Mouse (Mus musculus): ENCODE data around the gene Crabp1.

The Crabp1 gene

GRCm38 (mm10) chr9:54764561-54765217 lies at the start of gene Crabp1:
TSS of gene Crabp1 (plus strand) at chr9:54764748.
- DNase-seq (ENCODE audit: low spot score in 2 of 2): no peak

- no peak for DNase-seq (ENCODE audit: low spot score in 2 of 2)
Observed at GRCm38 (mm10) chr9:54715776-54716175, 48.8 kb upstream of the Crabp1 start.

DNA sequence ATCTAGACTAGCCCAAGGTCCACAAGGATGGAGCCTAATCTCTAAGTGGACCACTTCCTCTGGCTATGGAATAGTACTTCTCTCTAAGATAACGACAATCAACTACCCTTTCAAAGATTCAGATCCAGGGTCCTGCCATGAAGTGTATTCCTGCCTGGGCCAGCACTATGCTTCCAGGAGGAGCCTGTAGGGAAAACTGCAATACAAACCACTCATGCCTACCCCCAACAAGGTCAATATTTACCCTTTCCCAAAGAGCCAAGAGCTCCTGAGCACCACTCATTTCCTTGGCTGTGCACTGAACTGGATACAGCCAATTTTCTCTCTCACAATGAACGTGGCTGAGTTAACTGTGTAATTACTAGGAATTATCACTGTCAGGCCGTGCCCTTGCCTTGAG lies 47.0 kb upstream of the Crabp1 start:
- no peak for DNase-seq (ENCODE audit: low spot score in 2 of 2)

DNA sequence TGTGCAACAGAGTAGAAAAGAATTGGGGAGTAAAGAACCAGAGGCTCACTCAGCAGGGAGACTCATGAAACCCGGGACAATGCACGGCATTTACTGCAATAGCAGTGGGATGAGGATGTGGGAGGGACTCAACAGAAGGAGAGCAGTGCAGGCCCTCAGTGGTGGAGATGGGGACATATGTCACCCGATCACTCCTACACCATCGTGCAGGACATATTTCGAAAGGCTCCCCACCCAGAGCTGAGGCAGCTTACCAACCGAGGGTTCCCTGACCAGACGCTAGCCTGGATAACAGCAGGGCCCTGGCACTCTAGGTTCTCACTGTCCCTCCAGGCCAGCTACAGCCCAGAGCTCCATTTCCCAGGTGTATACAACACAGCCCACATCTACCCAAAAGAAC lies 42.4 kb upstream of the Crabp1 start:
- no peak for DNase-seq (ENCODE audit: low spot score in 2 of 2)

DNA sequence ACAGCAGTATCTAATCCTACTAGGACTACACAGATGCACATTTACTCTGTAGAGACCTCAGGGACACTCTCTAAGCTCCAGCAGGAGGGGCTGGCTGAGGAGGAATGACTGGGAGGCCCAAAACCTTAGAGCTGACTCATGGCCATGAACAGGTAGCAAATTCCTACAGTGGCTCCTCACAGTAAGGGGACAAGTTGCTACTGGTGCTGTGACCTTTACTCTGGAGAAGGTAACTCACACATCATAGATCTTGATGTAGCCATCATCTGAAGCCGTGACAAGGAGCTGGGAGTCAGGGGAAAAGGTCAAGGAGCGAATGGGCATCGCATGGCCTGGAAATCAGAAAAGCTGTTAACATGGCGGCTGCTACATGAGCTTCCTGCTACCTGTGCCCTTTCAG lies 42.0 kb upstream of the Crabp1 start:
- no peak for DNase-seq (ENCODE audit: low spot score in 2 of 2)

DNA sequence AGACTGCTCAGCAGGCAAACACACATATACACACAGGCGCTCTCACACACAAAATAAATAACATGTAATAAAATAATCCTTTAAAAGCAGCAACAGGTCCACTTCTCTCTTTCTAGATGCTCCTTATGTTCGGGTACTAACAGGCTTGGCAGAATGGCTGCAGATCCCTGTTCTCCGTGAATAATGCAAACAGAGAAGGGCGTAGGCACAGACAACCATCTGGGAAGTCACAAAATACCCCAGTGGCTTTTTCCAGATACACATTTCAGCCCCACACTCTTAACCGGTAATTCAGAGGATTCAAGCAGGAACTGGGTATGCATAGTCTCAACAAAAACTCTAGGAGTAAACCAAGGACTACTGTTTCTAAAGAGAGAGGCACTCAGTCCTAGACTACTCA lies 38.2 kb upstream of the Crabp1 start:
- DNase-seq (ENCODE audit: low spot score in 2 of 2): no peak

DNA sequence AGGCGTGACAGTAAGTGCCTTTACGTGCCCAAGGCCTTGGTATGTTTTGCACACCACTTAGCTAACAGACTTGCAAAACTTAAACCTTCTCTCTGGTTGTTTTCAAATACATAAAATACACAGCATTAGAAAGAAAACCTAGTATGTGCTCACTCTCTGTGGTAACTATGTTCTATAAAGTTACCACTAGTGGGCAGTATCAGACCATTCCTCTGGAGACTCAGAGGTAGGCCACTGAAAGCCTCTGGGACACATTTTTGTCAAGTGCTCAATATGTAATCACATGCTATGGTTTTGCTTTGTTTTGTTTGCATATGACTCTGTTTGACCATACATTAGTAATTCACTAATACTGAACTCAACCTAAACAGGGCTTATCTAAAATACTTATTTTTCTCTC lies 32.4 kb upstream of the Crabp1 start:
- no peak for DNase-seq (ENCODE audit: low spot score in 2 of 2)

- DNase-seq (ENCODE audit: low spot score in 2 of 2): peak; percentile 92 to 97
Observed at GRCm38 (mm10) chr9:54733921-54734638, 30.5 kb upstream of the Crabp1 start, which contains the start of gene Wdr61. TSS of gene Wdr61 (minus strand) at chr9:54734519.

DNA sequence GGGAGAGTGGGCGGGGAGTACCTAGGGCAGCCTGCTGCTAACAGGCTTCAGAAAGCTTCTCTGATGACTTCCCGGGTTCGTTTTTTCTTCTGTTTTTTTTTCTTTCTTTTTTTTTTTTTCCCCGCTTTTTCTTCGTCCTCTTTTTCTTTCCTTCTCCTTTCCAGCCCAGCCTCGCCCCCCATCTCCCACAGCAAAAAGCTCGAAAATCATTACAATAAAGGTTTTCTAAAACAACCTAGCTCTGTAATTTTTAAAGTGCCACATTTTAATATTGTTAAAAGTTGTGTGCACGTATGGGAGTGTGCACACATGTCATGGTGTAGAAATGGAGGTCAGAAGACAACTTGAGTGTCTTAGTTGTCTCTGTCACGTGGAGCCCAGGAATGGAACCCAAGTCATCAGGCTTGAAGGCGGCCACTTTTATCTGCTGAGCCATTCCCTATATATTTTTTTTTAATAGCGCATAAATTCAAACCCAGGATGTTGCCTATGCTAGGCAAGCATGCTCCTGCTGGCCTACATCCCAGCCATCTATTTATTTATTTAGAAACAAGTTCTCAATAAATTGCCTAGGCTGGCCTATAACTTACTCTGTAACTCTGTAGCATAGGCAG lies 29.8 kb upstream of the Crabp1 start:
- no peak for DNase-seq (ENCODE audit: low spot score in 2 of 2)

DNA sequence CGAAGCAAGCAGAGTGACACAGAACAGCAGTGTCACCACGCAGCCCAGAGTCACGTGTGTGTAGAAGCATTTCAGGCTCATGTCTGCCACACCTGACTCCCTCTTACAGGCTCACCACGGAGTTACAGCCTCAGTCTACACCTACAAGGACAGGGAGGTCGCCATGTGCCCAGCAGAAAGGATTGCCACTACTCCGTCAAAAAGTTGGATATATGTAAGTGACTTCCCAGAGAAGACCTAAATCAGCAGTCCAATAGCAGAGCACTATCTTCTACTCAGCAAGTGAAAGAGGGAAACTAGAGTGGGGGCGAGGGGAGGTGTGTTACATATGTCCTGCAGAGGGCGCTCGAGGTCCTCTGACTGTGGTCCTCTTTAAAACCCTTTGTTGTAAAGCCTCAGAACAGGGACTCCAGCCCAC lies 28.3 kb upstream of the Crabp1 start:
- no peak for DNase-seq (ENCODE audit: low spot score in 2 of 2)

- DNase-seq (ENCODE audit: low spot score in 2 of 2): peak in 1 of 2 experiments; percentile 62
Observed at GRCm38 (mm10) chr9:54738376-54738775, 26.2 kb upstream of the Crabp1 start.

GRCm38 (mm10) chr9:54743891-54744290 lies 20.7 kb upstream of the Crabp1 start:
- DNase-seq (ENCODE audit: low spot score in 2 of 2): no peak

DNA sequence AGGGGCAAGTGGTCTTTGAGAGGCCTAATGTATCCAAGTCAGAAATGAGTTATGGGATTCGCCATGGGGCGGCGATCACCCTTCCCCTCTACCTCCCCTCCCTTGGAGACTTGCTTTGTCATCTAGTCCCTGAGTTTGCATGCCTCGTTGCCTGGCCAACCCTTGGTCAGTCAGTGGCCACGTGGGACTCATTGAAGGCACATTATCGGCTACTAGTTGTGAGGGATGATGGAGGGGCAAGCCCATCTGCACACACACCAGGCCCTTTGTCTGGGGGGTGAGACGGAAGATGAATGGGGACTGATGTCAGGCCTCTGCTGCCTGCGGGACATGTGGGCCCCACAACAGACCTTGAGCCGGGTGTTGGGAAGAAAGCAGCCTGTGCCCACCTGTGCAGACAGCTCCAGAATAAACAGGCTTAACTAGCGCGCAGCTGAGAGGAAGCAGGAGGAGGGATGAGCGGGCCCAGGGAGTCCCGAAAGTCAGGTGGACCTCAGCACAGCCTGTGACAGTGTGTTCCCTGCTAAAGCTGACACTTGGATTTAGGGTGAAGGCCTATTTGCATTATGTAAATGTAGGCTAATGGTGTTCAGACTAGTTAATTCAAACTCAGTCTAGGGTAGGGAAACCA lies 18.7 kb upstream of the Crabp1 start:
- no peak for DNase-seq (ENCODE audit: low spot score in 2 of 2)

DNA sequence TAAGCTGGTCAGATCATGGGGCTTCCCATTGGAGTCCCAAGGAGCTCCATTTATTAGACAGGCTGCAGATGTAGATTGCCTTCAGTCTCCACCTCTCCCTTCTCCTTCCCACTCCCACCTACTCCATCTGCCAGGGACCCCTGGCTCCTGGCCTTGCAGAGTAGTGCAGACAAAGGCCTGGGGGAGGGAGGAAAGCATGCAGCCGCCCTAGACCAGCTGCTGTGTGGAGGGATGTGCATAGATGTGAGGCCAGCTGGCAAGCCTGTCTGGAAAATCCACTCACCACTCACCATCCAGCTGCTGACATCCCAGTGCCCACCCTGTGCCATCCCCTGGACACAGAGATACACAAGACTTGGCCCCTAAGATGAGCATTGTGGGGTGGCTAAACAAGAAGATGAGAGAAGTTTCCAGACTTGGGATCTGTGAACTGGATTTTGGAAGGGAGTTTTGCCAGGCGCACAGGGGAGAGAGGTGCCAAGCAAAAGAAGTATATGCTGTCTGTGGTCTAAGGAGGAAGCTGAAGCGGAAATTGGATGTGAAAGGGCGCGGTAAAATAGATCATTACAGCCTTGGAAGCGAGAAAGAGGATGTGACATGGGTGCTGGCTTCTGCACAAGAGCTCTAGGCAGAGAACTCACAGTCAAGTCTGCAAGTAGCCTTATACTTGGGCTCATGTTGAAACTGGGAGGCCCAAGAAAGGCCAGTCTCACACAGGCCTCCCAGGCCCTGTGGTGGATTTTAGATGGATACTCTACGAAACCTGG lies 14.2 kb upstream of the Crabp1 start:
- no peak for DNase-seq (ENCODE audit: low spot score in 2 of 2)

- DNase-seq (ENCODE audit: low spot score in 2 of 2): no peak
Observed at GRCm38 (mm10) chr9:54751684-54752083, 12.9 kb upstream of the Crabp1 start.

- DNase-seq (ENCODE audit: low spot score in 2 of 2): no peak
Observed at GRCm38 (mm10) chr9:54752201-54752943, 12.2 kb upstream of the Crabp1 start.

DNA sequence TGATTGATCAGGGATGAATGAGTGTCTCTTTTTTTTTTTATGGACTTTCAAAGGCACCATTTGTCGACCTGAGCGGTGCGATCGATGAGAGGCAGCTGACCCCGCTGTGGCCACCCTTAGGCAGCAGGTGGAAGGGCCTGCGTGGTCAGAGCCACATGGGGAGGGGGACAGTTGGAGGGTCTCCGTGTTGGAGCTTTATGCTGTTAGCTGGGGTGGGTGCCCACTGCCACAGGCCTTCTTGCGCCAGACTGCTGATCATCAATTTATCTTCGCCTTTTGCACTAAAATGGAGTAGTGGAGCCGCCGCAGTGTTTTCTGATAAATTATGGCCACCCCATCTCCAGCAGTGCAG lies 11.6 kb upstream of the Crabp1 start:
- DNase-seq (ENCODE audit: low spot score in 2 of 2): no peak

DNA sequence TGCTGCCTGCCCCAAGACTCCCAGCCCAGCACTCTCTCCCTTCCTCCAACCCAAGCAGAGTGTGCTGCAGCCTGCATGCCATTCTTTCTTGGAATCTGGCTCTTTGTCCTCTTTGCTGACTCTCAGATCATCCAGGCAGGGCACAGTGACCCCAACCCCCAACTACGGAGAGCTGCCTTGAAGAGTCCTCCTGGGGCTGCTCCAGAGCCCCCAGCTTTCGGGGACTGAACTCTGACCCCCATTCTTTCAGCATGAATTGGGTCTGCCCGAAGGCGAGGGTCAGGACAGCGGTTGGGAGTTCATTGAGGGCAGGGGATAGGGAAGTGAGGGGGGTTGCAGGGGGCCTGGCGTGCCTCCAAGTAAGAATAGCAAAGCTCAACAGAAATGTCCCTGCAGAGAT lies 5.0 kb upstream of the Crabp1 start:
- DNase-seq (ENCODE audit: low spot score in 2 of 2): no peak

GRCm38 (mm10) chr9:54764091-54764490 lies 457 bp upstream of the Crabp1 start:
- DNase-seq (ENCODE audit: low spot score in 2 of 2): no peak

- no peak for DNase-seq (ENCODE audit: low spot score in 2 of 2)
Observed at GRCm38 (mm10) chr9:54765336-54766085, 963 bp downstream of the Crabp1 start.

Data from frontal cortex, postnatal 10 days (tissue).